Mouse (Mus musculus) left cerebral cortex, postnatal 14 days (tissue): Measurements from ENCODE around the gene Cend1. TPM values are rescaled to one million over a fixed set of nuclear protein-coding genes. Genes with fewer than 3 reads are reported as not detected.

Experiments used
- total RNA-seq, 2 experiments: library from RNA; stranded (reverse); gene quantifications; 2 replicates each; pipeline ENCODE4 v1.2.3; 2021

Gene Cend1
- total RNA-seq, 2 experiments from 2014 or later, result 338 to 362 TPM

Other genes with a start within 250 kb of the Cend1 start
- gene Hras, start 235.5 kb downstream of the Cend1 start, total RNA-seq, result 100 to 1,000 TPM; 249 to 272 TPM
- gene Lrrc56, start 235.3 kb downstream of the Cend1 start, total RNA-seq, result 1 to 10 TPM; 3.6 to 4.5 TPM
- not detected for gene Lmntd2, start 215.4 kb downstream of the Cend1 start, total RNA-seq
- gene Rassf7, start 213.6 kb downstream of the Cend1 start, total RNA-seq, result under 1 TPM in 1 of 2 experiments, not detected in 1; 0.47 TPM
- gene Phrf1, start 200.7 kb downstream of the Cend1 start, total RNA-seq, result 10 to 100 TPM; 65.9 to 66.6 TPM
- gene Irf7, start 163.0 kb downstream of the Cend1 start, total RNA-seq, result 1 to 10 TPM in 1 of 2 experiments, not detected in 1; 1.4 TPM
- not detected for gene Cdhr5, start 152.7 kb downstream of the Cend1 start, total RNA-seq
- gene Sct, start 150.4 kb downstream of the Cend1 start, total RNA-seq, result not detected
- gene Drd4, start 137.5 kb downstream of the Cend1 start, total RNA-seq, result under 1 TPM; 0.15 to 0.27 TPM
- gene Deaf1, start 101.8 kb downstream of the Cend1 start, total RNA-seq, result 100 to 1,000 TPM; 164 to 170 TPM
- 10 to 100 TPM; 23.6 to 30.6 TPM for gene Tmem80, start 101.8 kb downstream of the Cend1 start, total RNA-seq
- gene Eps8l2, start 90.6 kb downstream of the Cend1 start, total RNA-seq, result 1 to 10 TPM; 1.3 to 1.8 TPM
- 100 to 1,000 TPM; 102 to 119 TPM for gene Taldo1, start 37.3 kb downstream of the Cend1 start, total RNA-seq
- gene Gatd1, start 15.4 kb downstream of the Cend1 start, total RNA-seq, result 10 to 100 TPM; 36.0 to 42.6 TPM
- gene Slc25a22, start 8.4 kb upstream of the Cend1 start, total RNA-seq, result 100 to 1,000 TPM; 331 to 339 TPM
- gene Pidd1, start 14.5 kb upstream of the Cend1 start, total RNA-seq, result 1 to 10 TPM; 1.2 to 2.4 TPM
- 100 to 1,000 TPM; 572 to 599 TPM for gene Rplp2, start 17.9 kb upstream of the Cend1 start, total RNA-seq
- gene Pnpla2, start 25.7 kb upstream of the Cend1 start, total RNA-seq, result 10 to 100 TPM; 22.9 to 28.8 TPM
- 1 to 10 TPM; 5.3 to 5.6 TPM for gene Cracr2b, start 31.6 kb upstream of the Cend1 start, total RNA-seq
- 10 to 100 TPM; 27.5 to 33.8 TPM for gene Cd151, start 37.9 kb upstream of the Cend1 start, total RNA-seq
- 10 to 100 TPM; 43.8 to 44.4 TPM for gene Polr2l, start 45.6 kb upstream of the Cend1 start, total RNA-seq
- 10 to 100 TPM; 23.2 to 23.7 TPM for gene Tspan4, start 45.7 kb upstream of the Cend1 start, total RNA-seq
- gene Chid1, start 110.4 kb upstream of the Cend1 start, total RNA-seq, result 10 to 100 TPM; 72.0 to 73.5 TPM
- gene Ap2a2, start 132.7 kb upstream of the Cend1 start, total RNA-seq, result 100 to 1,000 TPM; 230 to 231 TPM
- gene Muc6, start 225.8 kb upstream of the Cend1 start, total RNA-seq, result not detected